Mouse (Mus musculus) Muller cell, postnatal 12 days (primary cell): ENCODE data around the gene Hfe2.

ENCODE experiments used
- DNase-seq: peaks from one replicate; pipeline ENCODE4 v3.0.0-alpha.2; 2015; ENCODE audit errors: inconsistent ontology term

The Hfe2 gene

GRCm38 (mm10) chr3:96573611-96574511, 48.9 kb downstream of the Hfe2 start:
- DNase-seq = no peak

GRCm38 (mm10) chr3:96575272-96575984, 50.5 kb downstream of the Hfe2 start:
- no peak for DNase-seq

- DNase-seq = peak; percentile 75
Observed at GRCm38 (mm10) chr3:96576005-96576658, 51.2 kb downstream of the Hfe2 start.

- DNase-seq = peak; percentile 92
Observed at GRCm38 (mm10) chr3:96576690-96577541, 51.9 kb downstream of the Hfe2 start, which contains the start of gene Gm16253. Gene Gm16253 (plus strand): TSS chr3:96576984.

- DNase-seq = no peak
Observed at GRCm38 (mm10) chr3:96577566-96577965, 52.6 kb downstream of the Hfe2 start.
